Mouse (Mus musculus): ENCODE data around the gene Prl3a1.

The Prl3a1 gene

GRCm38 (mm10) chr13:27259136-27259535 is at the start of gene Prl3a1:
Gene Prl3a1 (plus strand): TSS chr13:27259436.
- no peak for DNase-seq

GRCm38 (mm10) chr13:27241547-27241946 is 17.7 kb upstream of the Prl3a1 start, which contains the start of gene Prl3b1:
Gene Prl3b1 (plus strand): TSS chr13:27241847.
- DNase-seq, result no peak

GRCm38 (mm10) chr13:27312334-27313225 is 53.3 kb downstream of the Prl3a1 start, which contains the start of gene Prl6a1:
Gene Prl6a1 (plus strand): TSS chr13:27312627.
- no peak for DNase-seq
